Mouse (Mus musculus) natural killer cell, adult 2 months (primary cell): ENCODE measurements at regions not wholly inside any gene's neighbourhood (a gene's known extent, or its start where the extent isn't known, plus 50 kb on each side); places are given as distances from the start of the nearest gene placed in this dataset.

ENCODE experiments used
- DNase-seq, 2 experiments: peaks; one replicate each; pipeline ENCODE4 v3.0.0; 2022; ENCODE audit warnings: low spot score in 2 of 2

GRCm38 (mm10) chr10:91734691-91735090 is 553.6 kb upstream of the Tmpo start:
- DNase-seq, result no peak

GRCm38 (mm10) chr10:91732007-91732589 is 551.0 kb upstream of the Tmpo start:
- DNase-seq, result no peak

GRCm38 (mm10) chr10:91730062-91730461 is 548.9 kb upstream of the Tmpo start:
- no peak for DNase-seq

- no peak for DNase-seq
Observed at GRCm38 (mm10) chr10:91719561-91720371, 538.7 kb upstream of the Tmpo start.

GRCm38 (mm10) chr10:91716604-91717003 is 535.5 kb upstream of the Tmpo start:
- DNase-seq, result no peak

- no peak for DNase-seq
Observed at GRCm38 (mm10) chr10:91714648-91715047, 533.5 kb upstream of the Tmpo start.

- DNase-seq, result no peak
Observed at GRCm38 (mm10) chr10:91713529-91713928, 532.4 kb upstream of the Tmpo start.

GRCm38 (mm10) chr10:91706816-91707215 is 525.7 kb upstream of the Tmpo start:
- DNase-seq, result no peak

GRCm38 (mm10) chr10:91704751-91705150 is 523.6 kb upstream of the Tmpo start:
- no peak for DNase-seq

GRCm38 (mm10) chr10:91701822-91702221 is 520.7 kb upstream of the Tmpo start:
- DNase-seq, result no peak

GRCm38 (mm10) chr10:91686082-91686618 is 505.0 kb upstream of the Tmpo start:
- DNase-seq, result no peak

GRCm38 (mm10) chr10:91685164-91686027 is 504.3 kb upstream of the Tmpo start:
- no peak for DNase-seq

GRCm38 (mm10) chr10:91679641-91680040 is 498.5 kb upstream of the Tmpo start:
- DNase-seq, result no peak

GRCm38 (mm10) chr10:91637911-91638310 is 456.8 kb upstream of the Tmpo start:
- DNase-seq, result no peak

- no peak for DNase-seq
Observed at GRCm38 (mm10) chr10:91628672-91629071, 447.6 kb upstream of the Tmpo start.

GRCm38 (mm10) chr10:91622281-91622680 is 441.2 kb upstream of the Tmpo start:
- DNase-seq, result no peak

- DNase-seq, result no peak
Observed at GRCm38 (mm10) chr10:91613794-91614479, 432.8 kb upstream of the Tmpo start.

- no peak for DNase-seq
Observed at GRCm38 (mm10) chr10:91612052-91612451, 430.9 kb upstream of the Tmpo start.

GRCm38 (mm10) chr10:91594891-91595290 is 413.8 kb upstream of the Tmpo start:
- DNase-seq, result no peak

- no peak for DNase-seq
Observed at GRCm38 (mm10) chr10:91593378-91593777, 412.3 kb upstream of the Tmpo start.

- DNase-seq, result no peak
Observed at GRCm38 (mm10) chr10:91591845-91592244, 410.7 kb upstream of the Tmpo start.

GRCm38 (mm10) chr10:91591398-91591811 is 410.3 kb upstream of the Tmpo start:
- DNase-seq, result no peak
